Mouse (Mus musculus) embryonic facial prominence, embryonic 11.5 days (tissue): ENCODE measurements at regions not wholly inside any gene's neighbourhood (a gene's known extent, or its start where the extent isn't known, plus 50 kb on each side); places are given as distances from the start of the nearest gene placed in this dataset.

Experiments used
- ATAC-seq: fragments of 200-750 bp; cut with Nextera tagmentation; replicated peaks from 2 replicates; pipeline ENCODE4 v1.8.0; 2017; ENCODE audit warnings: low read depth; ENCODE audit not compliant: insufficient number of reproducible peaks, low FRiP score, low TSS enrichment
- DNase-seq: peaks from one replicate; pipeline ENCODE4 v3.0.0-alpha.2; 2015; ENCODE audit warnings: low spot score
- H3K27ac ChIP-seq: fragments of 300-500 bp; sonication (generic); replicated peaks from 2 replicates; pipeline ENCODE4 v1.5.1; 2014; ENCODE audit warnings: mild to moderate bottlenecking, low read depth, low read length, control low read depth
- H3K27me3 ChIP-seq: fragments of 300-500 bp; sonication (generic); 2 replicates; pipeline ENCODE4 v1.6.1; 2014; ENCODE audit warnings: mild to moderate bottlenecking, low read length, moderate library complexity, mixed read lengths; ENCODE audit not compliant: control insufficient read depth, insufficient read depth
- H3K36me3 ChIP-seq: fragments of 300-500 bp; sonication (generic); replicated peaks from 2 replicates; pipeline ENCODE4 v1.6.1; 2014; ENCODE audit warnings: low read depth, mild to moderate bottlenecking, low read length, moderate library complexity, mixed read lengths; ENCODE audit not compliant: control insufficient read depth, insufficient read depth
- H3K4me1 ChIP-seq: fragments of 300-500 bp; sonication (generic); 2 replicates; pipeline ENCODE4 v1.6.1; 2014; ENCODE audit warnings: low read length, mixed read lengths; ENCODE audit not compliant: control insufficient read depth, insufficient read depth
- H3K4me2 ChIP-seq: fragments of 300-500 bp; sonication (generic); 2 replicates; pipeline ENCODE4 v1.6.1; 2014; ENCODE audit warnings: low read depth, mild to moderate bottlenecking, control low read depth, low read length, moderate library complexity
- H3K4me3 ChIP-seq: fragments of 300-500 bp; sonication (generic); 2 replicates; pipeline ENCODE4 v1.5.1; 2014; ENCODE audit warnings: low read depth, low read length, control low read depth
- H3K9ac ChIP-seq: fragments of 300-500 bp; sonication (generic); replicated peaks from 2 replicates; pipeline ENCODE4 v1.6.1; 2014; ENCODE audit warnings: mild to moderate bottlenecking, control low read depth, low read length
- H3K9me3 ChIP-seq: fragments of 300-500 bp; sonication (generic); replicated peaks from 2 replicates; pipeline ENCODE4 v1.6.1; 2016; ENCODE audit warnings: mild to moderate bottlenecking, low read length, inconsistent platforms, mixed read lengths; ENCODE audit not compliant: control insufficient read depth
- WGBS: fragments of 180-500 bp; shearing (Covaris S2); extraction: QIAGEN DNeasy Blood & Tissue Kit; methylation state at CpG from one replicate; pipeline ENCODE4 v1.1.7; 2014; 5-methylcytosine and 5-hydroxymethylcytosine counted together

DNA sequence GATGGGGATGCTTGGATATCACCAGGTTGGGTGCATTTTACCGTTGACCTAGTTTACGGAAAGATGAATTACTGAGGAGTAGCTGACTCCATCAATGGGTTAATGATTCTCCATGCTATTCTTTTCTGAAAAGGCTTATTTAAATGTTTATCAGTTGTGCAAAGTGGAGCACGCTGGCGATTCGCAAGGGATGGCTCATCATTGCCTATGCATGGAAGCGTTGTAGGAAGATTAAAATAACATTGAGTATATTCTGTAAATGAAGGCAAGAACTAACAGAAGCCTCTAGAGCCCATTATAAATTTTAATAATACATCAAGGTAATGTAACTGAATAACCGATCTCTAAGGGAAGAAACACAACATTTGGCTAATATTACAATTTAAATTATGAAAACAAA lies 301.6 kb upstream of the Irx1 start:
- no peaks in the 10 kb centered on the region for H3K27me3 ChIP-seq
- H3K4me3 ChIP-seq: no peak overlapping the region
- no peak overlapping the region for H3K9ac ChIP-seq
- ATAC-seq: no peak
- no peaks in the 10 kb centered on the region for H3K4me1 ChIP-seq
- no peak for DNase-seq
- H3K27ac ChIP-seq: no peak overlapping the region
- no peaks in the 10 kb centered on the region for H3K36me3 ChIP-seq
- H3K9me3 ChIP-seq: no peaks in the 10 kb centered on the region
- no peak overlapping the region for H3K4me2 ChIP-seq
- WGBS: 89% methylated on average over 7 of the region's 7 CpGs

DNA sequence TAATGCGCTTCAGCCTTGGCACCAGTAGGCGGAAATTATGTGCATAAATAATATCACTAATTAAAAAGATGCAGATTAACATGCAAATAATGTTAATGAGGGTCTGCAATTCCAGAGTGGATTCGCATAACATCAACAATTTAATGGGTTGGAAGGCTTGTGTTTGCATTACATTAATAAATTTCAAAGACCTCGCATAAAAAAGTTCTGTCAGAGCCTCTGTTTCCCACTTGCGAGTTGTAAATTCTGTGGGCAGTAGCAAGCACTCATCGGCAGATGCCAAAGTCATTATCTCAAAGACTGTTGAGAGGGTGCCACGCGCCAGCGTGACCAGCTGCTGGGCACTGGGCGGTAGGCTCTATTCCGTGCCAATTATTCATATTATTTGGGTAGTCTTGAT lies 302.1 kb upstream of the Irx1 start:
- DNase-seq (no peak), ATAC-seq (no peak)
- Histone ChIP-seq H3K27me3 (no peaks in the 10 kb centered on the region), H3K9me3 (no peaks in the 10 kb centered on the region), H3K27ac (no peak overlapping the region), H3K9ac (no peak overlapping the region), H3K4me1 (no peaks in the 10 kb centered on the region), H3K4me3 (no peak overlapping the region), H3K4me2 (no peak overlapping the region), H3K36me3 (no peaks in the 10 kb centered on the region)
- WGBS: 93% methylated on average over 11 of the region's 11 CpGs

DNA sequence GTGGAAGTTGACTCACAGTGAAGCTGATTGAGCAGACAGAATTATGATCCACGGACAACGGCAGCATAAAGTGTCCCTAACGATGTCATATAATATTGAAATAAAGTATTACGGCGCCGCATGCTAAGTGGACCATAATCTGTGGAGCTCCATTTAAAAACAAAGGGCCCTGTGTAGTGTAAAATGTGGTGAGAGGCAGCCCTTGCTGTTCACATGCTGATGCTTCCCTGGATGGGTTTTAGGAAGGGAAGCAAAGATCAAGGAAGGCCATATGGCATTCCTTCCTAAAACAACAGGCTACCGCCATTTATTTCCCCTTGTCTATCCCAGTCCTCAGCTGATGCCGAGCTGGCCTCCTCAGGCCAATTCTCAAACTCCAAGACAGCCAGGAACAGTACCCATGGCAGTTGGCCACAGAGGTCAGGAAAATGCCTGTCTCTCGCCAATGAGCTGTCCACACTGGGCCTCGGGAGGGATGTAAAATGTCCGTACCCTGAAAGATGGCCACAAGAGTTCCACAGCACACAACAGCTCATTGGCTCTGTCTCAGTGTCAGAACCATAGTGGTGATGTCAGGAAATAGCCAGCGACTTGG lies 302.7 kb upstream of the Irx1 start:
- Histone ChIP-seq H3K27me3 (no peaks in the 10 kb centered on the region), H3K36me3 (no peaks in the 10 kb centered on the region), H3K27ac (no peak overlapping the region), H3K9me3 (no peaks in the 10 kb centered on the region), H3K4me2 (no peak overlapping the region), H3K9ac (no peak overlapping the region), H3K4me3 (no peak overlapping the region), H3K4me1 (no peaks in the 10 kb centered on the region)
- DNase-seq: no peak
- ATAC-seq: no peak
- WGBS: 83% methylated on average over 12 of the region's 12 CpGs

DNA sequence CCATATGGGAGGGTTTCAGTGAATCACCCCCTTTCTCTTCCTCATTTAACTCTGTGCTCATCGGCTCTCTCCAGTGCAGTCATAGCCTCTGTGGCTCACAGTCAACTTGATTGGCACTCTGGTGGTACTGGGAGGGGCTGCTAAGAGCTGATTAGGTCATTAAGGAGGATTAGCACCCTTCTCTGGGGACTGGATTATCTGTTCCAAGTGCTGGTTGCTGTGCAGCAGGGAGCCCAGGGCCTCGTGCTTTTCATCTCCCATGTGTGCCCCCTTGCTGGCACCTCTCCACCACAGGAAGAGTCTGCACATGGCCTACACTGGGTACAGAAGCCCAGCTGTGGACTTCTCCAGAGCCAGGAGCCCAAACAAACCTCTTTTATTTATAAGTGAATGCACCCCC lies 316.8 kb upstream of the Irx1 start:
- no peak for ATAC-seq
- Histone ChIP-seq H3K27ac (no peak overlapping the region), H3K4me2 (no peak overlapping the region), H3K9me3 (no peaks in the 10 kb centered on the region), H3K9ac (no peak overlapping the region), H3K4me1 (no peaks in the 10 kb centered on the region), H3K36me3 (no peaks in the 10 kb centered on the region), H3K4me3 (no peak overlapping the region), H3K27me3 (no peaks in the 10 kb centered on the region)
- no peak for DNase-seq
- WGBS: 52% methylated on average over 2 of the region's 2 CpGs

DNA sequence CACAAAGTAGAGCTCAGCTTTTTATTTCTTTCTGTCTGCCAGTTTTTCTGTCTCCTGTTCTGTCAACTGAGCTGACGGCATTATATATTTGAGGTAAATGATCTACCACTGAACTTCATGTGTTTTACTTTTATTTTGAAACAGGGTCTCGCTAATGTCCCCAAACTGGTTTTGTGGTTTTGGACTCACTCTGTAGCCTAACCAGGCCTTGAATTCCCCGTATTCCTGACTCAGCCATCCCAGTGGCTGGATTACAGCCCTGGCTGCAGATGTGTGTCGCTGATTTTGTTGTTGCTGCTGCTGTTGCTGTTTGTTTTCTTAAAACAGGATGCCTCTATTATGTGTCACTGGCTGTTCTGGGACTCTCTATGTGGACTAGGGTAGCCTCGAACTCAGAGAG lies 317.3 kb upstream of the Irx1 start:
- H3K36me3 ChIP-seq: no peaks in the 10 kb centered on the region
- no peaks in the 10 kb centered on the region for H3K9me3 ChIP-seq
- ATAC-seq (no peak), DNase-seq (no peak)
- H3K4me1 ChIP-seq: no peaks in the 10 kb centered on the region
- 87% methylated on average over 5 of the region's 5 CpGs for WGBS
- no peak overlapping the region for H3K9ac ChIP-seq
- no peak overlapping the region for H3K4me3 ChIP-seq
- no peaks in the 10 kb centered on the region for H3K27me3 ChIP-seq
- no peak overlapping the region for H3K27ac ChIP-seq
- no peak overlapping the region for H3K4me2 ChIP-seq

DNA sequence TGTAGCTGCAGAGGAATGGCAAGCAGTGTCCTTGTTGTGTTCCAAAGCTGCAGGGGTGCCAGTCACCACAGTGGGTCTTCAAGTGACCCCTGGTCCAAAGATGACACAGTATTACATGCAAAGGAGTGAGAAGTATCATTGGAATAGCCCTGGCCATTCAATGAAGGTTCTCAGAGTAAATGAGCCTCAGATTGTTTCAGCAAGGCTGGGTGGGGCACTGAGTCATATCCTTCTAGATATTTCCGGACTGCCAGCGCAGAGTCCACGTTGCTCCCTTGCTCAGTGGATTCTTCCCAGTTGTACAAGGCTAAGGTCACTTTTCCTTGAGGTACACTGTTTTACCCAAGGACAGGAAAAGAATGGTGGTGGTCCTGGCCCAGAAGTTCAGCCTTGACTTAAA lies 319.2 kb upstream of the Irx1 start:
- H3K4me1 ChIP-seq: no peaks in the 10 kb centered on the region
- no peak for ATAC-seq
- no peaks in the 10 kb centered on the region for H3K36me3 ChIP-seq
- WGBS: 95% methylated on average over 3 of the region's 3 CpGs
- no peaks in the 10 kb centered on the region for H3K27me3 ChIP-seq
- H3K4me2 ChIP-seq: no peak overlapping the region
- H3K4me3 ChIP-seq: no peak overlapping the region
- H3K9ac ChIP-seq: no peak overlapping the region
- no peak overlapping the region for H3K27ac ChIP-seq
- no peak for DNase-seq
- no peaks in the 10 kb centered on the region for H3K9me3 ChIP-seq

DNA sequence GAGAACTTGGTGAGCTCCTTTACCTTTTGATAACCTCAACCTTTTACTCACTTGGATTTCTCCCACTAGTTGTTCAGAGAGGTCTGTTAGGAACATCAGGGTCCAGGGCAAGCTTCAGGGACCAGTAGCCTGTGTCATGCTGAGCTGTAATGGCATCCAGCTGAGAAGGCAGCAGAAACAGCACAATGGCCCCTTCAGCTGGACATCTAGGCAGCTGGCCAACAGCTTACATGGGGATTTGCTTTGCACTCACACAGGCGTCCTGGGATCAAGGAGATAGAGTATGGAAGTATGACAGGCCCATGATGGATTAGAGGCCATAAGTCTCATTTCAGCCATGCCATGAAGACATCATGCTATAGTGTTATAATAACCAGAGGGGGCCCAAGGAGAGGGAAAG lies 320.2 kb upstream of the Irx1 start:
- H3K27me3 ChIP-seq: no peaks in the 10 kb centered on the region
- no peak overlapping the region for H3K9ac ChIP-seq
- H3K27ac ChIP-seq: no peak overlapping the region
- H3K4me1 ChIP-seq: no peaks in the 10 kb centered on the region
- ATAC-seq: no peak
- WGBS: 50% methylated on average over 1 of the region's 1 CpGs
- no peaks in the 10 kb centered on the region for H3K36me3 ChIP-seq
- DNase-seq: no peak
- H3K4me2 ChIP-seq: no peak overlapping the region
- no peaks in the 10 kb centered on the region for H3K9me3 ChIP-seq
- no peak overlapping the region for H3K4me3 ChIP-seq

DNA sequence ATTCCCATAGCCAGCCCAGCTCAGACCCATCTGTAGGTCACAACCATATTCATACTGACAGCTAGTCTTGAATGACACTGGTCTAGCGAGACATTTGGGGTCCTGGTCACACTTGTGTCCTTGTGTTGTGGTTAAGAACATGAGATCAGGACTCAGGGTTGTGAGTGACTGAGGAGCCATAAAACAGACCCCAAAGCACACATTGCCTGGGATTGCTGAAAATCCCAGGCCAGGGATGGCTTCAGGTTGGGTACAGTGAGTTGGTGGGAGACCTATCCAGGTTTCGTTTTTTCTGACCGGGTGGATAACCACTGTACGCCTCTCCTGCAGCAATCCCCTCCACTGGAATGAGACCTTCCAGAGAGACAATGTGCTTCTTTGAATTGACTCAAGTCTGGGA lies 322.8 kb upstream of the Irx1 start:
- Histone ChIP-seq H3K27ac (no peak overlapping the region), H3K4me2 (no peak overlapping the region), H3K9me3 (no peaks in the 10 kb centered on the region), H3K9ac (no peak overlapping the region), H3K4me1 (no peaks in the 10 kb centered on the region), H3K36me3 (no peaks in the 10 kb centered on the region), H3K4me3 (no peak overlapping the region), H3K27me3 (no peaks in the 10 kb centered on the region; the same call in 1 of the 2 replicates)
- no peak for ATAC-seq
- DNase-seq: no peak
- 96% methylated on average over 4 of the region's 4 CpGs for WGBS
